Mouse (Mus musculus): ENCODE measurements around the gene Hamp. TPM values are rescaled to one million over a fixed set of nuclear protein-coding genes. Genes with fewer than 3 reads are reported as not detected.
"Not testable (repeated sequence)": the region's sequence is repeated elsewhere in the genome, so short reads cannot be mapped to it uniquely, and the experiment has no call there.

Gene Hamp
- polyA plus RNA-seq, 1 experiment from 2014 or later, result not detected

GRCm38 (mm10) chr7:30952441-30953265 lies 8.8 kb upstream of the Hamp start:
- no peak for ATAC-seq (ENCODE audit: low read depth)
- 94% methylated on average over 16 of the region's 16 CpGs for WGBS
- no peak overlapping the region for H3K4me2 ChIP-seq (ENCODE audit: low read depth, low read length)
- H3K36me3 ChIP-seq (ENCODE audit: control insufficient read depth, insufficient read depth, low read length), result peaks cover 37% of the 10 kb centered on the region
- no peak overlapping the region for H3K4me3 ChIP-seq (ENCODE audit: low read depth, low read length)
- H3K9ac ChIP-seq (replicated peaks; ENCODE audit: low read depth, low read length), result no peak overlapping the region
- no peaks in the 10 kb centered on the region for H3K9me3 ChIP-seq (ENCODE audit: control insufficient read depth, low read length)
- H3K4me1 ChIP-seq (ENCODE audit: control insufficient read depth, insufficient read depth, low read length), result peaks cover 8% of the 10 kb centered on the region
- no peaks in the 10 kb centered on the region for H3K27me3 ChIP-seq (ENCODE audit: control insufficient read depth, insufficient read depth, low read length)
- no peak overlapping the region for H3K27ac ChIP-seq (ENCODE audit: low read depth, low read length)

GRCm38 (mm10) chr7:30949902-30950301 lies 6.1 kb upstream of the Hamp start:
- not testable (repeated sequence) for H3K9me3 ChIP-seq (ENCODE audit: control insufficient read depth, low read length); H3K4me3 ChIP-seq (ENCODE audit: low read depth, low read length); H3K27ac ChIP-seq (ENCODE audit: low read depth, low read length); ATAC-seq (ENCODE audit: low read depth); H3K4me1 ChIP-seq (ENCODE audit: control insufficient read depth, insufficient read depth, low read length); H3K9ac ChIP-seq (replicated peaks; ENCODE audit: low read depth, low read length); H3K4me2 ChIP-seq (ENCODE audit: low read depth, low read length); H3K27me3 ChIP-seq (ENCODE audit: control insufficient read depth, insufficient read depth, low read length)
- WGBS, result 94% methylated on average over 3 of the region's 3 CpGs
- peaks cover 41% of the 10 kb centered on the region for H3K36me3 ChIP-seq (ENCODE audit: control insufficient read depth, insufficient read depth, low read length)

- ATAC-seq (ENCODE audit: low read depth), result no peak
- Histone ChIP-seq H3K9ac (replicated peaks; ENCODE audit: low read depth, low read length) (no peak overlapping the region), H3K27me3 (ENCODE audit: control insufficient read depth, insufficient read depth, low read length) (no peaks in the 10 kb centered on the region), H3K9me3 (ENCODE audit: control insufficient read depth, low read length) (no peaks in the 10 kb centered on the region), H3K36me3 (ENCODE audit: control insufficient read depth, insufficient read depth, low read length) (peaks cover 17% of the 10 kb centered on the region), H3K4me3 (ENCODE audit: low read depth, low read length) (no peak overlapping the region), H3K4me1 (ENCODE audit: control insufficient read depth, insufficient read depth, low read length) (no peaks in the 10 kb centered on the region), H3K27ac (ENCODE audit: low read depth, low read length) (no peak overlapping the region), H3K4me2 (ENCODE audit: low read depth, low read length) (no peak overlapping the region)
- 95% methylated on average over 7 of the region's 7 CpGs for WGBS
Observed at GRCm38 (mm10) chr7:30945876-30946275, 2.0 kb upstream of the Hamp start.

GRCm38 (mm10) chr7:30945466-30945865 lies 1.6 kb upstream of the Hamp start:
- WGBS, result 90% methylated on average over 7 of the region's 7 CpGs
- H3K27ac ChIP-seq (ENCODE audit: low read depth, low read length); H3K9ac ChIP-seq (replicated peaks; ENCODE audit: low read depth, low read length); H3K27me3 ChIP-seq (ENCODE audit: control insufficient read depth, insufficient read depth, low read length); ATAC-seq (ENCODE audit: low read depth); H3K4me1 ChIP-seq (ENCODE audit: control insufficient read depth, insufficient read depth, low read length); H3K4me3 ChIP-seq (ENCODE audit: low read depth, low read length); H3K4me2 ChIP-seq (ENCODE audit: low read depth, low read length); H3K9me3 ChIP-seq (ENCODE audit: control insufficient read depth, low read length): not testable (repeated sequence)
- peaks cover 15% of the 10 kb centered on the region for H3K36me3 ChIP-seq (ENCODE audit: control insufficient read depth, insufficient read depth, low read length)

GRCm38 (mm10) chr7:30944706-30945105 lies 874 bp upstream of the Hamp start:
- WGBS, result 83% methylated on average over 2 of the region's 2 CpGs
- not testable (repeated sequence) for H3K36me3 ChIP-seq (ENCODE audit: control insufficient read depth, insufficient read depth, low read length); H3K4me1 ChIP-seq (ENCODE audit: control insufficient read depth, insufficient read depth, low read length); H3K27ac ChIP-seq (ENCODE audit: low read depth, low read length); H3K9ac ChIP-seq (replicated peaks; ENCODE audit: low read depth, low read length); H3K27me3 ChIP-seq (ENCODE audit: control insufficient read depth, insufficient read depth, low read length); ATAC-seq (ENCODE audit: low read depth); H3K4me3 ChIP-seq (ENCODE audit: low read depth, low read length); H3K4me2 ChIP-seq (ENCODE audit: low read depth, low read length); H3K9me3 ChIP-seq (ENCODE audit: control insufficient read depth, low read length)

GRCm38 (mm10) chr7:30942365-30942764 lies 1.5 kb downstream of the Hamp start:
- ATAC-seq (ENCODE audit: low read depth); H3K4me3 ChIP-seq (ENCODE audit: low read depth, low read length); H3K9me3 ChIP-seq (ENCODE audit: control insufficient read depth, low read length); H3K4me1 ChIP-seq (ENCODE audit: control insufficient read depth, insufficient read depth, low read length); H3K4me2 ChIP-seq (ENCODE audit: low read depth, low read length); H3K36me3 ChIP-seq (ENCODE audit: control insufficient read depth, insufficient read depth, low read length); H3K9ac ChIP-seq (replicated peaks; ENCODE audit: low read depth, low read length); H3K27ac ChIP-seq (ENCODE audit: low read depth, low read length); H3K27me3 ChIP-seq (ENCODE audit: control insufficient read depth, insufficient read depth, low read length): not testable (repeated sequence)
- WGBS, result 56% methylated on average over 3 of the region's 3 CpGs

- H3K36me3 ChIP-seq (ENCODE audit: control insufficient read depth, insufficient read depth, low read length); H3K27ac ChIP-seq (ENCODE audit: low read depth, low read length); H3K4me1 ChIP-seq (ENCODE audit: control insufficient read depth, insufficient read depth, low read length); H3K4me2 ChIP-seq (ENCODE audit: low read depth, low read length); H3K9me3 ChIP-seq (ENCODE audit: control insufficient read depth, low read length); ATAC-seq (ENCODE audit: low read depth); H3K27me3 ChIP-seq (ENCODE audit: control insufficient read depth, insufficient read depth, low read length); H3K4me3 ChIP-seq (ENCODE audit: low read depth, low read length); H3K9ac ChIP-seq (replicated peaks; ENCODE audit: low read depth, low read length): not testable (repeated sequence)
- 83% methylated on average over 1 of the region's 1 CpGs for WGBS
Observed at GRCm38 (mm10) chr7:30940070-30940469, 3.8 kb downstream of the Hamp start.

GRCm38 (mm10) chr7:30935422-30936099 lies 8.3 kb downstream of the Hamp start:
- H3K4me2 ChIP-seq (ENCODE audit: low read depth, low read length); H3K27ac ChIP-seq (ENCODE audit: low read depth, low read length); H3K36me3 ChIP-seq (ENCODE audit: control insufficient read depth, insufficient read depth, low read length); H3K9me3 ChIP-seq (ENCODE audit: control insufficient read depth, low read length); H3K9ac ChIP-seq (replicated peaks; ENCODE audit: low read depth, low read length); H3K4me3 ChIP-seq (ENCODE audit: low read depth, low read length); ATAC-seq (ENCODE audit: low read depth); H3K4me1 ChIP-seq (ENCODE audit: control insufficient read depth, insufficient read depth, low read length); H3K27me3 ChIP-seq (ENCODE audit: control insufficient read depth, insufficient read depth, low read length): not testable (repeated sequence)
- 81% methylated on average over 6 of the region's 6 CpGs for WGBS

- not testable (repeated sequence) for H3K4me2 ChIP-seq (ENCODE audit: low read depth, low read length); H3K27ac ChIP-seq (ENCODE audit: low read depth, low read length); H3K9me3 ChIP-seq (ENCODE audit: control insufficient read depth, low read length); H3K9ac ChIP-seq (replicated peaks; ENCODE audit: low read depth, low read length); ATAC-seq (ENCODE audit: low read depth); H3K27me3 ChIP-seq (ENCODE audit: control insufficient read depth, insufficient read depth, low read length); H3K4me1 ChIP-seq (ENCODE audit: control insufficient read depth, insufficient read depth, low read length); H3K36me3 ChIP-seq (ENCODE audit: control insufficient read depth, insufficient read depth, low read length); H3K4me3 ChIP-seq (ENCODE audit: low read depth, low read length)
- WGBS, result 85% methylated on average over 2 of the region's 2 CpGs
Observed at GRCm38 (mm10) chr7:30924581-30924980, 19.3 kb downstream of the Hamp start, which contains the start of gene Hamp2. Gene Hamp2 (minus strand): TSS chr7:30924681.
